Mouse (Mus musculus) testis, adult 2 months (tissue): ENCODE measurements at regions not wholly inside any gene's neighbourhood (a gene's known extent, or its start where the extent isn't known, plus 50 kb on each side); places are given as distances from the start of the nearest gene placed in this dataset.

Experiments
- CTCF ChIP-seq: fragments of 200-500 bp; IDR thresholded peaks from 2 replicates; pipeline ENCODE4 v1.5.1; 2012; ENCODE audit warnings: low read depth, mild to moderate bottlenecking, inconsistent platforms, low read length, moderate library complexity; ENCODE audit not compliant: control insufficient read depth, insufficient read depth, insufficient replicate concordance
- POLR2A ChIP-seq: fragments of 200-500 bp; IDR thresholded peaks from 2 replicates; pipeline ENCODE4 v1.6.1; 2012; ENCODE audit warnings: low read depth, mild to moderate bottlenecking, inconsistent platforms, low read length, moderate library complexity; ENCODE audit not compliant: control insufficient read depth

- TF ChIP-seq CTCF (no peak), POLR2A (no peak)
Measured at GRCm38 (mm10) chr14:24937876-24938275, 451.0 kb downstream of the Rps24 start.
